Mouse (Mus musculus): ENCODE data around the gene Slx1b. TPM values are rescaled to one million over a fixed set of nuclear protein-coding genes. Genes with fewer than 3 reads are reported as not detected.

Slx1b gene
- total RNA-seq, 4 experiments from 2014 or later = 19.7 to 21.0 (median 20.1) TPM

Other genes starting within 250 kb of the Slx1b start
- 1 to 10 TPM in 3 of 4 experiments, under 1 TPM in 1; 0.99 to 5.6 (median 1.2) TPM for gene Atp2a1, start 232.7 kb downstream of the Slx1b start, total RNA-seq (2022)
- gene Sh2b1, start 220.4 kb downstream of the Slx1b start, total RNA-seq (2022) = 10 to 100 TPM; 66.0 to 70.3 (median 67.3) TPM
- 10 to 100 TPM; 68.9 to 84.1 (median 80.1) TPM for gene Tufm, start 208.4 kb downstream of the Slx1b start, total RNA-seq (2022)
- gene Atxn2l, start 192.3 kb downstream of the Slx1b start, total RNA-seq (2022) = 100 to 1,000 TPM; 113 to 133 (median 125) TPM
- gene Eif3c, start 129.4 kb downstream of the Slx1b start, total RNA-seq (2022) = 100 to 1,000 TPM; 166 to 196 (median 174) TPM
- 1 to 10 TPM in 2 of 4 experiments, under 1 TPM in 2; 0.41 to 3.3 (median 1.6) TPM for gene Apobr, start 110.8 kb downstream of the Slx1b start, total RNA-seq (2022)
- 10 to 100 TPM; 31.7 to 46.5 (median 42.0) TPM for gene Cln3, start 110.0 kb downstream of the Slx1b start, total RNA-seq (2022)
- gene Il27, start 100.8 kb downstream of the Slx1b start, total RNA-seq (2022) = not detected
- 10 to 100 TPM; 10.4 to 15.3 (median 13.2) TPM for gene Nupr1, start 64.9 kb downstream of the Slx1b start, total RNA-seq (2022)
- gene Sgf29, start 46.5 kb downstream of the Slx1b start, total RNA-seq (2022) = 10 to 100 TPM; 21.7 to 34.8 (median 33.7) TPM
- 10 to 100 TPM in 1 of 4 experiments, 1 to 10 TPM in 3; 6.6 to 13.0 (median 8.6) TPM for gene Sult1a1, start 19.4 kb downstream of the Slx1b start, total RNA-seq (2022)
- gene Bola2, start 383 bp downstream of the Slx1b start, total RNA-seq (2022) = 100 to 1,000 TPM in 1 of 4 experiments, 10 to 100 TPM in 3; 73.9 to 105 (median 92.5) TPM
- gene Coro1a, start 12.0 kb upstream of the Slx1b start, total RNA-seq (2022) = 100 to 1,000 TPM; 119 to 166 (median 141) TPM
- 100 to 1,000 TPM; 165 to 197 (median 178) TPM for gene Mapk3, start 63.8 kb upstream of the Slx1b start, total RNA-seq (2022)
- gene Gdpd3, start 70.5 kb upstream of the Slx1b start, total RNA-seq (2022) = 1 to 10 TPM; 4.4 to 7.9 (median 5.0) TPM
- gene Ypel3, start 81.2 kb upstream of the Slx1b start, total RNA-seq (2022) = 100 to 1,000 TPM; 236 to 283 (median 255) TPM
- gene Tbx6, start 85.7 kb upstream of the Slx1b start, total RNA-seq (2022) = 1 to 10 TPM in 3 of 4 experiments, under 1 TPM in 1; 0.43 to 1.5 (median 1.2) TPM
- gene Ppp4c, start 96.7 kb upstream of the Slx1b start, total RNA-seq (2022) = 10 to 100 TPM; 49.5 to 55.7 (median 51.9) TPM
- gene Fam57b, start 101.9 kb upstream of the Slx1b start, total RNA-seq (2022) = 10 to 100 TPM; 57.3 to 67.6 (median 62.6) TPM
- gene 4930451I11Rik, start 135.9 kb upstream of the Slx1b start, total RNA-seq (2022) = not detected
- 10 to 100 TPM; 17.6 to 20.0 (median 18.7) TPM for gene Doc2a, start 151.6 kb upstream of the Slx1b start, total RNA-seq (2022)
- gene Hirip3, start 166.2 kb upstream of the Slx1b start, total RNA-seq (2022) = 10 to 100 TPM; 25.6 to 44.7 (median 36.2) TPM
- 10 to 100 TPM; 46.3 to 59.5 (median 56.1) TPM for gene Ino80e, start 166.6 kb upstream of the Slx1b start, total RNA-seq (2022)
- 100 to 1,000 TPM; 146 to 179 (median 151) TPM for gene Taok2, start 188.9 kb upstream of the Slx1b start, total RNA-seq (2022)
- 10 to 100 TPM; 21.8 to 34.3 (median 25.6) TPM for gene Tmem219, start 227.1 kb upstream of the Slx1b start, total RNA-seq (2022)
- gene Kctd13, start 233.1 kb upstream of the Slx1b start, total RNA-seq (2022) = 100 to 1,000 TPM; 137 to 173 (median 161) TPM